Mouse (Mus musculus) CD4-positive, CD25-positive, alpha-beta regulatory T cell, adult 4 months (primary cell): ENCODE results near the gene Kcnt1. TPM values are rescaled to one million over a fixed set of nuclear protein-coding genes. Genes with fewer than 3 reads are reported as not detected.

Source experiments
- polyA plus RNA-seq, 2 experiments: library from polyadenylated mRNA; unstranded; fragments of 100-300 nt; shearing (Covaris generic); gene quantifications; one replicate each; pipeline ENCODE4 v1.2.1; 2017

Kcnt1 gene
- polyA plus RNA-seq, 2 experiments from 2014 or later: 0.05 to 0.24 TPM

Other genes starting within 250 kb of the Kcnt1 start
- gene Ccdc183, start 246.1 kb upstream of the Kcnt1 start, polyA plus RNA-seq: not detected
- gene Tmem141, start 241.7 kb upstream of the Kcnt1 start, polyA plus RNA-seq: under 1 TPM in 1 of 2 experiments, not detected in 1; 0.94 TPM
- gene Fcna, start 235.7 kb upstream of the Kcnt1 start, polyA plus RNA-seq: 1 to 10 TPM; 1.8 to 3.5 TPM
- not detected for gene Lcn8, start 210.6 kb upstream of the Kcnt1 start, polyA plus RNA-seq
- not detected for gene Lcn5, start 205.8 kb upstream of the Kcnt1 start, polyA plus RNA-seq
- not detected for gene Lcn6, start 186.9 kb upstream of the Kcnt1 start, polyA plus RNA-seq
- 1 to 10 TPM in 1 of 2 experiments, under 1 TPM in 1; 0.69 to 3.0 TPM for gene Lcn10, start 181.0 kb upstream of the Kcnt1 start, polyA plus RNA-seq
- not detected for gene Obp2a, start 163.7 kb upstream of the Kcnt1 start, polyA plus RNA-seq
- 100 to 1,000 TPM; 100 to 127 TPM for gene Bmyc, start 157.0 kb upstream of the Kcnt1 start, polyA plus RNA-seq
- not detected for gene Obp2b, start 126.7 kb upstream of the Kcnt1 start, polyA plus RNA-seq
- not detected for gene Lcn3, start 98.2 kb upstream of the Kcnt1 start, polyA plus RNA-seq
- not detected for gene Lcn11, start 86.7 kb upstream of the Kcnt1 start, polyA plus RNA-seq
- not detected for gene Gm13539, start 81.5 kb upstream of the Kcnt1 start, polyA plus RNA-seq
- gene Glt6d1, start 47.9 kb upstream of the Kcnt1 start, polyA plus RNA-seq: not detected
- gene Lcn9, start 40.6 kb upstream of the Kcnt1 start, polyA plus RNA-seq: not detected
- gene Sohlh1, start 16.5 kb upstream of the Kcnt1 start, polyA plus RNA-seq: under 1 TPM in 1 of 2 experiments, not detected in 1; 0.58 TPM
- gene Camsap1, start 119.5 kb downstream of the Kcnt1 start, polyA plus RNA-seq: 1 to 10 TPM; 6.0 to 9.7 TPM
- gene Ubac1, start 158.0 kb downstream of the Kcnt1 start, polyA plus RNA-seq: 10 to 100 TPM; 10.2 to 11.8 TPM